Mouse (Mus musculus) CD4-positive helper T cell, adult 2 months (primary cell): ENCODE measurements around the gene Mdga2.

Experiments used
- DNase-seq: peaks from one replicate; pipeline ENCODE4 v3.0.0-alpha.2; 2012; ENCODE audit warnings: low read depth, missing footprints, low spot score

Gene Mdga2

DNA sequence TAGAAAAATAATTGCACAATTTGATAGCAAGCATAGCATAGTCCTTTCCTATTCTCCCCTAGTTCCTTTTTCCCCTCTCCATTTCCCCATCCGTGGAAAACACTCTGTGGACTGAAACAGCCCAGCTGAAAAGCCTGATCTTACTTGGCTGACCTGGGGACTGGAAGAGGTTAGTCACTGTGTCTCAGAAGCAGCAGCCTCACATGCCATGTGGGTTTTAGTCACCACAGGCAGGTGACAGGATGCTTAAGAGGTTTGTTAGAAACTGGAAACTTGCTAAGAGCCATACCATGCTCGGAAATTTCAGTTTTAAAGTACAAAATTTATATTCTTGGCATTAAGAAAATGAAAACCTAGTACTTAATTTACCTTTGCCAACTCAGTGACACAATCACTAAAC, 514.9 kb downstream of the Mdga2 start:
- no peak for DNase-seq

DNA sequence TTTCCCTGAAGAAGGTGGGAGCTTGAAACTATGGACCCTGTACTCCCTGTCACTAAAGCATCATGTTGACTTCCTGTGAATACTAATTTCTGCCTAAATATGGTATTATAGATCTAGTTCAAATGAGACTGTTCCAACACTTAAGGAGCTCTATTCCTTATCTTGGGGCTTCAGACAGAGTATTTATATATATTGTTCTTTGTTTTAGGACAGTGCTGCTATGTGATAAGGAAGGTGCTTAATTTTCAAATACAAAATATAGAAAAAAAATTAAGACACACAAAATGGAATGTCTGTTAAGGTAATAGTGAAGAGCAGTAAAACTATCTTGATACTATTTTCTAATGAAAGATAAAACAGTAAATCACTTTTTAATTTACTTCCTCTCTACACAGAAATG, 517.3 kb downstream of the Mdga2 start:
- no peak for DNase-seq

DNA sequence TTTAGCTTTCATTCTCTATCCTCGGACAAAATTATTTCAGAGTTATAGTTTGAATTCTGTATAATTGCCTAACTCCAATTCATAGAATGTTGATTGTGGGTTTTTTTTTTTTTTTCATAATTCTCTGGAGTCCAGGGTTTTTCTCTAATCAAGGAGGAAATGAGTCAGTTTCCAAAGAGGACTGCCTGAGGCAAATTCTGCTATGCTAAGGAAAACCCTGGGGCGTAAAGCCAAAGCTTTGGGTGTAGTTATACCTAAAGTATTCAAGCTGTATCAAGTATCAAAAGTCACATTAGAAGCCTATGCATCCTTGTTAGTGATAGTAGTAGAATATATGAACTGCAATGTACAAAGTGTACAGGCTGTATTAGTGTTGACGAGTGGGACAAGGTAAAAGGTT, 519.6 kb downstream of the Mdga2 start:
- no peak for DNase-seq

DNA sequence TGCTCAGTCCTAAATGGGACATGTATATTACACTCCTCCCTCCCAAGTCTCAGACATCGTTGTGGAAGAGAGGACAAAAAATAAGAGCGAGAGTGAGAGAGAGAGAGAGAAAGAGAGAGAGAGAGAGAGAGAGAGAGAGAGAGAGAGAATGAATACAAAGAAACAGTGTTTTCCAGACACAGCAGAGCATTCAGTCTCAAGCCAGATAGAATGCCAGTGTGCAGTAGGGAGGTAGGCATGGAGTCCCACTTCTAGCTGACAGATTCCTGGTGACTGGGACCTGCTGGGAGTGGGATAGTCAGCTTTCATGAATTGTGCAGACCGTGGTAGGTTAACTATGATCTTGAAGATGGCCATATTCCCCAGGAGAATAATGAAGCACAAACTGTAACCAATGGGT, 542.8 kb downstream of the Mdga2 start:
- DNase-seq = no peak

DNA sequence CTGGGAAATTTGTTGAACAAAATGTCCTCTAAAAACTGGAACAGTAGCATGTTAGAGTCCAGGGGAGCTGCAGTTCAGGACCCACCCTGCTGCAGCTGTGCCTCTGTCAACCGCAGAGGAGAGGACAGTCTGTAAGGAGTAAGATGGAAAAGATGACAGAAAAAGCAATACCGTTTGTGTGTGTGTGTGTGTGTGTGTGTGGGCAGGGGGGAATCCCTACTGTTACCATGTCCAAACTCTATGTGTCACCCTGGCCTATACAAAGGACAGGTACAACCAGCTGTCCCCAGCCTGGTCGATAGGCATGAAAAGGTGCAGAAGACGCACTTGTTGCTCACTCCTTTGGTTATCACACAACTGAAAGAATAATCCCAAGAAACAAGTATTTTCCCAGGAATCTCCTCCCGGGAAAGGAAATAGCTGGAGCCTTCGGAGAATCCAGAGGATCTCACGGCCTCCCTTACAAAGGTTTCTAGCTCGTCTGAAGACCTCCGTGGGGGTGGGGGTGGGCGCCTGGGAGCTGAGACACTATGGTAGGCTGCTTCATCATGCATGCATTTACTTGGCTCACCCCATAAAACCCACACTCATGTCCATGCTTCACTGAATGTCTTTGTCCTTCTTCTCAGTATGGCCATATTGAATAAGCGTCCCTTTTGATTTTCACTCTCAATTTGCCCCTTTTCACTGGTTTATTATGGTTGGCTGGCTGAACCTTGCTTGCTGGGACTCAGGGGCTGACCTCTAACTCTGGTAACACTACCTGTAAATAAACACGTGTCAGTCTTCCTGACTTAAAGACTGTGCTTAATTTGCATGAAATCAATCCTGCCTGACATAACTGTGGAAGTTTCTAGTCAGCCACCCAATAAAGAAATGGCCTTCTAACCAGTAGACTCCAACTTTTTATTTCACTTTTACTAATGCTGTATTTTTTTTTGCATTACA, 573.5 kb downstream of the Mdga2 start:
- DNase-seq = no peak

DNA sequence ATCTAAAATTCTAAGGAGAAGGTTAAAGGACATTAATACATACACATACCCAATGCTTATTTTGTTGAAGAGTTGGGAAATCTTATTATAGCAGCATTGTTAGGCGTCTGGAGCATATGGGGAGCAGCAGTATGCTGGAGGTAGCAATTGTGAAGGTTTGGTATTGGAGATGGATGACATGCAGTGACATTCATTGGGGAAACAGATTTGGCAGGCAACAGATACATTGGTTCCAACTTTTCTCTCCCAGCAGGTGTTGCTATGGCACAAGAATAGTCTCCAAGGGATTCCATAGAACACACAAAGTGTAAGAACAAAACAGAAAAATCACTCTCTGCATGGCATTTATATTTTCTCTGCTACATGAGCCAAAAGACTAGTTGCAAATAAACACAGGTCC, 581.9 kb downstream of the Mdga2 start:
- no peak for DNase-seq

DNA sequence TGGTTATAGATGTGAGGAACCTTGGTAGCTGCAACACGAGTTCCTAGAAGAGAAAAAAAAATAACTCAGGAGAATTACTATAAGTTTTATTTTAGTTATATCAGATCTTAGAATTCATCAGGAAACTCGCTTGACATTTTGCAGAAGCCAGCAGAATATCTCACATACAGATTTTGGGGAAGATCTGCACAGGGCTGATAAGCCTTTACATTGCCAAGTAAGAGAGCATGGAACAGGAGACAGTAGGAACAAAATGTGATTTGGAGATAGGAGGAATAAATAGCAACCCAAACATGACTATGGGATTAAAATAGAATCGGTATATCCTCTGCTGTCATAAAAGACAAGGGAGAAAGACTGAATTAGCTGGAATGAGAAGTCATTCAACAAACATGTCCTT, 602.4 kb downstream of the Mdga2 start:
- DNase-seq = no peak

DNA sequence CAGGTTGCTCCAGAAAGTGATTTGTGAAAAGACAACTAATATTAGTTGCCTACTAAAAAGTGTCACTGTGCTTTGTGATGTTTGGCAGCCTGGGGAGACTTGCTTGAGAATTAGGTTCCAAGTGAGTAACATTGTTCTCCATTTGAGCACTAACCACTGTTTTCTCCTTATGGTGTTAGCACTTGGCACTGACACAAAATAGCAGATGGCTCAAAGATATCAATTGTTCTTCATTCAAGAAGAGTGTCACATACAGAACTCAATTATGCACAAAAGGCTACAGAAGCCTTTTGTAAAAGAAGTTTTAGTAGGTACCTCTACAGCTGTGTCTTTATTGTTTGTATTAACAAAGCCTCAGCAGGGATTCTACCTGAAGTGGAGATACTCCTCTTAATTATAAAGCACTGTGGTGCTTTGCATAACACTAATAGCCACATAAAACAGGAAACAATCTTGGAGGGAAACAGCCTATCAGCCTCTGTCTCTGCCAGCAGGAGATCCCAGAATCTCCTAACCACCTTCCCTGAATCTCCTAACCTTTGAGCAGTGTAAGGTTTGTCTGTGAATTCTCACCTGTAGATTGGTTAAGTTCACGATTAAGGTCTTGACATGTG, 630.6 kb downstream of the Mdga2 start:
- DNase-seq = no peak

DNA sequence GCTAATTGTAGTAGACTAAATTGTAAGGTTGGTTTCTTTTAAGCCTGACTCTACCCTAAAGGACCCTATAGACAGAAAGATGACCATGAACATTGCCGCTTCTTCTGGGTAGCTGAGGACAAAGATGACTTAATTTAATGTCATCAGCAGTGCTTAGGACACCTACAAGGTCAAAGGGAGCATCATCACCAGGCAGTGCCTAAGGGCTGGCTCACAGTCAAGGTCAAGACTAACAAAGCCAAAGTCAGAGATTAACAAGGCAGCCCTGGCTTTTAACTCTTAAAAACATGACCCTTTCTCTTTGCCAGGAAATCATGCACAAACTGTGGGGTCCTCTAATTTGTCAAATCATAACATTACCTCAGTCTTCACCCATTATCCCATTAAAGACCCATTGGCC, 657.0 kb downstream of the Mdga2 start:
- DNase-seq = no peak

DNA sequence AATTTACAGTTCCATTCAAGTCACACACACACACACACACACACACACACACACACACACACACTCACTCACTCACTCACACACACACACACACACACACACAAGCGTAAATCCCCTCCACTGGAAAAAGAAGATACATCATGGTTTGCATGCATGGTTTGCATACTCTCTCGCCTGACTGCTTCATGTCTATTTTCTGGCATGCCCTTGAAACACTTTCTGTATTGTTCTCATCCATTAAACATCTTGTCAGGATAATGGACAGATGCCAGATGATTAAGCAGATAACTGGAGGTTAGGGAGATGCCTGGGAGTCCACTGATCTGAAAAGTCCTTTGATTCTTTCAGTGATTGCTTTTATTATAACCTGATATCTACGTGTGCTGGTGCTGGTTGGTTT, 665.5 kb downstream of the Mdga2 start:
- no peak for DNase-seq

DNA sequence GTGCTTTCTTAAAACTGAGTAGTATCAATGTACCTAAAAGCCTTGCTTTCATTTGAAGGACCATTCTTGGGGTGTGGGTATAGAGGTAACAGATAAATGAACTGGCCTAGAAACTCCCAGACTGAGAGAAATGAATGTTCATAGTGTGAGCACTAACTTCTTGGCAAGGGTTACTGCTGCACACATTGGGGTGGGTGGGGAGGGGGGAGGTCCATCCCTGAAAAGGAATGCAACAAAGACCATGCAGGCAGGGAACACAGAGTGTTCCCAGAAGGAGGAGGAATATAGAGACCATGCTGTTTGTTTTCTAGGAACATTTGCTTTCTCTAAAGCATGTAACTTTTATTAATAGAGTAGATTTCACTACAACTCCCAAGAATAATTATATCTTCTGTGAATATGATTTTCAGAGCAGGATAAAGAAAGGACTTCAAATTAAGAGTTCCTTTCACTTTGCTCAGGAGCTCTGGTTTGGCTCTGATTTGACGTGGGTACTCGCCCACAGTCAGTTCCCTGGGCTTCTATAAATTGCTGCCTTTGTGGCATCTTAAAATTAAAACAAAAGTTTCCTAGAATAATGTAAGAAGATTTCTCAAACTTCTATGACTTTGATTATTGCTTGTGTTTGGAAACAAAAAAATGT, 666.0 kb downstream of the Mdga2 start:
- no peak for DNase-seq

DNA sequence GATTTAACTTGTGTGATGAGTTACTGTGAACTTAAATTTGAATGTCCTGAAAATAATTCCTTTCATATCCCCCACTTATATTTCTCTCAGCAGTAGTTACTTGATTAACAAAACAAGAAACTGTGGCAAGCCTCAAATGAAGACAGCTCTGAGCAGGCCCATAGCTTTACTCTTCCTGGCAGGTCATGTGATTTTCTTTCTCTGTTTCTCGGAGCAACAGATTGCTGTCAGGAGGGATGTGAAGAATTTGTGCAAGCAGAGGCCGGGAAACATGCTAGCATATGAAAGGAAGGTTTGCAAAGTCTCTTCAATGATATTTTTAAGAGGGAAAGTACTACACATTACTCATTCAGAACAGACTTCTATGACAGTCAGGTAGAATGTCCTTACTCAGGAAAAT, 697.4 kb downstream of the Mdga2 start:
- DNase-seq = no peak

DNA sequence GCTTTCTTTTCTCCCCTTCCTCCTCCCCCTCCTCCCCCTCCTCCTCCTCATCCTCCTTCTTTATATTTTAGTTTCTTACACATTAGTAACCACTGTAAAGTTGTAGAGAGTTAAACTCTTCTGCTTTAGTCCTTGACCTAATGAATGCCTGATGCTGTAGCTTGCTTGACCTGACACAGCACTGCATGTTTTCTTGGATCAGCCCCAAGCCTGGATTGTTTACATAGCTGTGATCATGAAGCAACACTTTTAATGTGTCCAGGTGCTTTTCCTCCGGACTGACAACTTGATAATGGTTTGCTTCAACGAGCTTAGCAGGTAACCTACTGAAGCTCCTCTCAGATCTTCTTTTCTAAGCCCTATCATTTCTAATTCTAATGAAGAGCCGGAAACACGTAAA, 723.1 kb downstream of the Mdga2 start:
- no peak for DNase-seq

DNA sequence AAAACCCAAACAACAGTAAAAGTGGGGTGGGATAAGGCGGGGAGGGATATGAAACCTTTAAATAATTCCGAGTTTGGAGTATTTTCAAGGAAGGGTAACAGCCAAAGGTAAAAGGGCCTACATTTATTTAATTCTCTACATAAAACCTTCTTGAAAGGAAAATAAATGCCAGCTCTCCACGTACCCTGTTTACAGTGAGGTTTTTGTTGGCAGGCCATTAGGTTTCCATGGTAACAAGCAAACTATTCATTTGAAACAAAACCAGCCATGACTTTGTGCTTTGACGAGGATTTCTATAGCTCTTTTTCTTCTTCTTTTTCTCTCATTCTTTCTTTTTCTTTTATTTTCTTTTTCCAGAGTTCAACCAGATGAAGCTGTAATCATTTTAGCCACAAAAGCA, 751.5 kb downstream of the Mdga2 start:
- no peak for DNase-seq

DNA sequence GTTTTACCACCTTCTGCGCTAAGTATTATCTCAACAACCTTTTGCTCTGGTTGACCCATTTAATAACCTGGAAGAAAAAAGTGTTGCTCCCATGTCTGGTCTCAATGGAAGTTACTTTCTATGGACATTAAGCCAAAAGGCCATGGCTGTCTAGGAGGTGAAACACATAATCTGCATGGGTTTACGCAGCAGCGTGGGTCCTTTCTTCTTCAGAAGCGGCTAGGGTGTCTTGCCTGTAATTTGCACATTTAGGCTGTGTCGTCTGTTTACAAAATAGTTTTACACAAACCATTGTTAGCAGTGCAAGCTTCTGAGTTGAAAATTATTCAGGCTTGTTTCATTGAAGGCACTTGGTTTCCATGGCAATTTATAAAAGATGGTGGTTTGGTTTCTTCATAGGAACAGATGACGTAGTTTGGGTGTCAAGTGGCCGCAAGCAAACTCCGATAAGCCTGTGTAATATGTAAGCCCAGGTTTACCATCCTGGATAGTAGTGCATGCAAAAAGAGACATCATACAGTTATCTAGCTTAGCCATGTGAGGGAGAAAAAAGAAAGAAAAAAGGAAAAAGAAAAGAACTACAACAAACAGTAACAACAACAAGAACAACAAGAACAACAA, 752.0 kb downstream of the Mdga2 start:
- DNase-seq = no peak

DNA sequence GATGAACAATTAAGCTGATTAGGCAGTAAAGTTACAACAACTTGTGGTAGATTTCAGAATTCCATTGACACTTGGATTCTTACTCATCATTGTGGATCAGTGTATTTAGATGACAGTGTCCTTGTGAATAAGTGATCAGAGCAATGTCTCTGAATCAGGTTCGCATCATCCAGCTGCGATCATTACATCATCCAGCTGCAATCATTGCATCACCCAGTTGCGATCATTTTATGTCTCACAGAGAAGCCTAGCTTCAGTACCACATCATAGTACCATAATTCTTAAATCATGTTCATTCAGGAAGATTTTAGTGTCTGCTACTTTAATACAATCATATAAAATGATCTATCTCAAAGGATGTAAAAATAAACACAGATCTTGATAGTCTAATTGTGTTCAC, 756.8 kb downstream of the Mdga2 start:
- no peak for DNase-seq

DNA sequence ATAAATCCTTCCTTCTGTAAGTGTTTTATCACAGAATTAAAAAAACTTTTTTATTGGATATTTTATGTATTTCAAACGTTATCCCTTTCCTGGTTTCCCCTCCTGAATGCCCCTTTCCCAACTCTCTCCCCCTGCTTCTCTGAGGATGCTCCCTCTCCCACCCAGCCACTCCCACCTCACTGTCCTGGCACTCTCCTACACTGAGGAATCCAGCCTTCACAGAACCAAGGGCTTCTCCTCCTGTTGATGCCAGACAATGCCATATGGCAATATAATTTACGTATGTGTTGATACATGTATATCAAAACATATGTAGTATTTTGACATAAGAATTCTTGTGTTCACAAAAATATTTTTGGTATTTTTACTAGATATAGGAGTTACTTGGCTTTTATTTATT, 779.0 kb downstream of the Mdga2 start:
- no peak for DNase-seq
